Mouse (Mus musculus): ENCODE measurements around the gene Ldha. TPM values are rescaled to one million over a fixed set of nuclear protein-coding genes. Genes with fewer than 3 reads are reported as not detected.
"Not testable (repeated sequence)": the region's sequence is repeated elsewhere in the genome, so short reads cannot be mapped to it uniquely, and the experiment has no call there.

Ldha gene
- polyA plus RNA-seq (2015; fragmentation: Nextera tagmentation; extraction: Ambion mirVana), result 2,723 and 3,293 TPM in 2 replicates

DNA sequence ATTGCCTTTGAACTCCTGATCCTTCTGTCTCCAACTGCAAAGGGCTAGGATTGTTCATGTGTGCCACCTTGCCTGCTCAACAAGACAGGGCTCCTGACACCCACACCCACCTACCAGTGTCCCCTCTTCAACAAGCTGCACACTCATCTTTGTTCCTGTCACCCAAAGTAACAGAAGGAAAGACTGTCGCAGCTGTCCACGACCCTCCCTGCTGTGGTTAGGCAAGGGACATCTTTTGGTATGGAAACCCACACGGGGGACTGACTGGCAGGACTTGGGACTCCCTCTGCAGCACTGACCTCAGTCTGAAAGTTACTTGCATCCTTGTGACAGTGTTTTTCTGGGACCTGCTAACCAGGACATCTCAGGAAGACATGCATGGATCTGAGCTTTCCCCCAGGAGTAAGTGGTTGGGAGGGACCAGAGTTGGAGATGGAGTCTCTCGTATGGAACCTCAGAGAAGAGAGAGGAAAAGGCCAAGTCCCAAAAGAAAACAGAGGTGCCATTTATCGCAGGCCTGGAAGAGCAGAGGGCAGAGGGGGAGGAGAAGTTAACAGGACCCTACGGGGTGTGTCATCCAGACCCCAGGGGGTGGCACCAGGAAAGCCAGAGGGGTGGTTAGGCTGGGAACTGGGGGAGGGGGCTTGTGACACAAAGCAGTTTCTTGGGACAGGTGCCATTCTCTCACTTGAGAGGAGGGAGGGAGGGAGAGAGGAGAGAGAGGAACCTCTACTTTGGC is at the start of gene Ldha:
TSS of gene Ldha (plus strand) at position 689 of the 739 bp plus-strand sequence.
- WGBS, result 34% methylated on average over 6 of the region's 6 CpGs
- Histone ChIP-seq H3K4me3 (no peak within 1 kb of the TSS), H3K9ac (no peak within 1 kb of the TSS), H3K9me3 (no peaks in the 10 kb centered on the region), H3K4me1 (peaks cover 49% of the 10 kb centered on the region), H3K4me2 (no peak within 1 kb of the TSS), H3K27ac (replicated peaks) (no peak within 1 kb of the TSS), H3K27me3 (replicated peaks) (0 out of 2 replicates have a peak, but pooled peaks cover 6% of the 10 kb centered on the region), H3K36me3 (no peaks in the 10 kb centered on the region)
- no peak for ATAC-seq (ENCODE audit: extremely low read depth, insufficient number of reproducible peaks, low FRiP score, low TSS enrichment)

DNA sequence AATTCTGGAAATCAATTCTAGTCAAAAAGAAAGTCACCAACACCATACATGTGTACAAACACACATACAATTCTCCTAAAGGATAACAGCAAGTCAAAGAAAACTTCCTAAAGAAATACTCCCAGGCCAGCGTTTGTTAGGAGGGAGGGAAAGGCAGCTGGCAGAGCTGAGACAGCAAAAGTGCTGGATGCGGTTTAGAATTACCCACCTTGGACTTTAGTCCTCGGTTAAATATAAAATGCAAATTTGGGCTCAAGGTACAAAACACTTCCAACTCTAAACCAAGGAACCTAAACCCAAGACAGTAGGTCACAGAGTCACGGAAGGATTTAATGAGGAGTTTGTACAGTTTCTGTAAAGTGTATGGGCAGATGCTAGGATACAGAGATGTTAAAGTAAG is 47.4 kb upstream of the Ldha start:
- no peak overlapping the region for H3K27ac ChIP-seq (replicated peaks)
- H3K9me3 ChIP-seq, result no peaks in the 10 kb centered on the region
- no peak for ATAC-seq (ENCODE audit: extremely low read depth, insufficient number of reproducible peaks, low FRiP score, low TSS enrichment)
- no peak overlapping the region for H3K4me3 ChIP-seq
- H3K27me3 ChIP-seq (replicated peaks), result no peaks in the 10 kb centered on the region
- H3K4me1 ChIP-seq, result peaks cover 20% of the 10 kb centered on the region
- no peak overlapping the region for H3K9ac ChIP-seq
- 80% methylated on average over 4 of the region's 4 CpGs for WGBS
- H3K36me3 ChIP-seq, result peaks cover 31% of the 10 kb centered on the region
- no peak overlapping the region for H3K4me2 ChIP-seq

DNA sequence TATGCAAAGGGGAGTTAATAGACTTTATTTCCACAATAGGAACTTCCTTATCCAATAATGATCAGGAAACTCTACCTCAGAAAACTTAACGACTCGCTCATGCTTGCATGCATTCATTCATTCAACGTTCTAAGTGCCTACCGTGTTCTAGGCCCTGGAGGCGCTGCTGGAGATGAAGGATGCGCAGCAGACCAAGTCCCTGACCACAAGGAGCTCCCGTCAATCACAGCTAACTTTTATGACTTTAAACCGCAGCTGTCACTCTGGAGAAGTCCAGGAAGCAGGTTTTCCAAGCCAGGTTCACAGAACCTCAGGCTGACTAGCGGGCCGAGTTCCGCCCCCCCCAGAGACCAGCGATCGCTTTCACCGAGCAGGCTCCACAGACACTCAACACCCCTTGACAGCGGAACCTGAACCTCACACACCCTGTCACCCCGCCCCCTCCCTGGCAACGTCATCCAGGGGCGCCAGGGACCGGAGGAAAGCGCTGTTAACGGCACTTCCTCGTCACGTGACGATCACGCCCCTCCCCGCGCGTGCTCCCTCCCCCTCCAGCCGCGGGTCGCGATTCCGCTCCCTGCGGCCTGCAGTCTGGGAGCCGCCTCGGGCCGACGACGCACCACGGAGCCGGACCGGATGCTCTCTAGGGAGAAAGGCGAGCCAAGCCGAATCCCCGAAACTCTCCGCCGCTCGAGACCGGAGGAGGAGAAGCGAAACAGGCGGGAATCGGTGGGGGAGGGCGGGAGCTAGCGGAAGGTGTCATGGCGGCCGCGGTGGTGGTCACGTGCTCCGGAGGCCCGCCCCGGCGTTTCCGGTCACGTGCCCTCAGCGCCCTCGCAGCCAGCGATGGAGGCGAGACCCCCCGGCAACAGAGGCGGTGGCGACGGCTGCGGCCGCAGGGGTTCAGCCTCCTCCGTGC is 45.7 kb upstream of the Ldha start, which contains the start of the genes Hps5 and Gtf2h1:
TSS of gene Hps5 (minus strand) at position 778 of the 919 bp plus-strand sequence.
TSS of gene Gtf2h1 (plus strand) at position 817 of the 919 bp plus-strand sequence.
- H3K9ac ChIP-seq, result peak within 1 kb of the TSS; percentile 97
- H3K4me1 ChIP-seq, result peaks cover 20% of the 10 kb centered on the region
- peak within 1 kb of the TSS; percentile 97 for H3K4me3 ChIP-seq
- no peaks in the 10 kb centered on the region for H3K9me3 ChIP-seq
- ATAC-seq (ENCODE audit: extremely low read depth, insufficient number of reproducible peaks, low FRiP score, low TSS enrichment), result peak; percentile 98
- H3K4me2 ChIP-seq, result peak within 1 kb of the TSS; percentile 99
- peaks cover 30% of the 10 kb centered on the region for H3K36me3 ChIP-seq
- H3K27ac ChIP-seq (replicated peaks), result peak within 1 kb of the TSS; percentile 87
- WGBS, result under 1% methylated on average over 74 of the region's 75 CpGs
- no peaks in the 10 kb centered on the region for H3K27me3 ChIP-seq (replicated peaks)

DNA sequence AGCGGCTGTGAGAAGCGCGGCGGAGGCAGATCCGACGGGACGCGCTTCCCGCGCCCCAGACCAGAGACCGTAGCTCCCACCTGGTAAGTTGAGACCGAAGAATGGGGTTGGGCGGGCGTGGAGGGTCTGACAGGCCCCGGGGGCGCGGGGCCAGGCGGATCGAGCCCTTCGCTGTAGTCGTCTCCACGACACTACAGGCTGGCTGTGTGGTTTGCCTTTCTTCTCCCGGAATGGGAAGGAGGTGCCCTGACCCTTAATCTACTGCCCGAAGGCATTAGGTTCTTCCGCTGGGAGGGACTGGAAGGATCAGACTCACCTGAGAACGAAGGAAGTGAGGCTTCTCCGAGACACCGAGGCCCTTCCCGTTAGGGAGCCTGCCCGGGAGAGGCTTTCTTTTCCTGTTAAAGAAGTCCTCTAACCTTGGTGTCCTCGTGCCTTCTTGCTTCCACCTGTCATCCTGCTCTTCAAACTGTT is 45.0 kb upstream of the Ldha start:
- peak overlapping the region; percentile 97 for H3K4me3 ChIP-seq
- no peak; the same call in 1 of the 2 replicates for ATAC-seq (ENCODE audit: extremely low read depth, insufficient number of reproducible peaks, low FRiP score, low TSS enrichment)
- H3K36me3 ChIP-seq, result peaks cover 32% of the 10 kb centered on the region
- no peaks in the 10 kb centered on the region for H3K27me3 ChIP-seq (replicated peaks)
- peak overlapping the region; percentile 97 for H3K9ac ChIP-seq
- H3K9me3 ChIP-seq, result no peaks in the 10 kb centered on the region
- peak overlapping the region; percentile 99 for H3K4me2 ChIP-seq
- 0% methylated on average over 29 of the region's 31 CpGs for WGBS
- H3K4me1 ChIP-seq, result peaks cover 20% of the 10 kb centered on the region
- H3K27ac ChIP-seq (replicated peaks), result peak overlapping the region; percentile 87

DNA sequence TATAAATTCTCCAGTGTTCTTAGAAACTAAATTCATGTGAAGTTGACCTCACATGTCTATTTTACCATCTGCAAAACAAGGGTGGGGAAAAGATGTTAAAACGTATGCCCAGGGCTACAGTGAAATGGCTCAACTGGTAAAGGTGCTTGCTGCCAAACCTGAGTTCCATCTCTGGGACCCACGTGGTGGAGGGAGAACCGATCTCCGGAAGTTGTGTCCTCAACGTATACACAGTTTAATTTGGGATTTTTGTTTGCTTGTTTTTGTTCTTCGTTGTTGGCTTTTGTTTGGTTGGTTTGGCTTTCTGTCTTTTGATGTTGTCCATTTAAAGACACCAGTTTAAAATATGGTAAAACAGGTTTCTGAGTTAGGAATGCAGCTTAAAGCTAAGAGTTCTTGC is 44.5 kb upstream of the Ldha start:
- WGBS, result 55% methylated on average over 6 of the region's 6 CpGs

DNA sequence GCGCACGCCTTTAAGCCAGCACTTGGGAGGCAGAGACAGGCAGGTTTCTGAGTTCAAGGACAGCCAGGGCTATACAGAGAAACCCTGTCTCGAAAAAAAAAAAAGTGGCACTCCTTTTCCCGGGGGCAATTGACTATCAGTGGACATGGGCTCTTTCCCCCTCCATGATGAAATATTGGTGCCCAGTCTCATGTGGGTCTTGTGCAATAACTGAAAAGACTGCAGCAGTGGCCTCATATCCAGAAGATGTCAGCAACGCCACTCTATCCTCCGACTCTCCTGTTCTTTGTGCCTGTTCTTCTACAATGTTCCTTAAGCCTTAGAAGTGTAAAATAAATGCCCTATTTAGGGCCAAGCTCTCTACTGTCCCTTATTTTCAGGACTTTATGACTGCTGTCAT is 30.9 kb upstream of the Ldha start:
- no peak for ATAC-seq (ENCODE audit: extremely low read depth, insufficient number of reproducible peaks, low FRiP score, low TSS enrichment)

More for the DNA sequence above, 44.5 kb upstream of the Ldha start:
- Histone ChIP-seq H3K36me3 (peaks cover 37% of the 10 kb centered on the region), H3K9ac (peak overlapping the region; percentile 97), H3K27me3 (replicated peaks) (no peaks in the 10 kb centered on the region), H3K4me2 (peak overlapping the region; percentile 99), H3K9me3 (no peaks in the 10 kb centered on the region), H3K4me1 (peaks cover 20% of the 10 kb centered on the region), H3K4me3 (peak overlapping the region; percentile 97), H3K27ac (replicated peaks) (no peak overlapping the region)
- ATAC-seq (ENCODE audit: extremely low read depth, insufficient number of reproducible peaks, low FRiP score, low TSS enrichment), result no peak

DNA sequence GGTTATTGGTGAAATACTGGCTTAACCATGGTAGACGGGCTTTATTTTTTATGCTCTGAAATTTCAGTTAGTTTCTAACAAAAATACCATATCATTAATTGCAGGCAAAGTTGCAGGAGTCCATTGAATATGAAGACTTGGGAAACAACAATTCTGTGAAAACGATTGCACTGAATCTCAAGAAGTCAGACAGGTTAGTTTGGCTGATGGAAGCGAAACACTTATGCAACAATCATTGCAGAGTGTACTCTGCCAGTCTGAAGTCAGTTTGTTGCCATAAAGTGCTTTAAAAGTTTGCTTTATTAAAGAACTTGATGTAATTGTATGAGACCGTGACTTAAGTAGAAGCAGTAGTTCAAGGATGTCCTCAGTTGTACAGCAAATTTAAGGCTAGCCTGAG is 27.3 kb upstream of the Ldha start:
- no peaks in the 10 kb centered on the region for H3K9me3 ChIP-seq
- H3K27ac ChIP-seq (replicated peaks), result no peak overlapping the region
- no peaks in the 10 kb centered on the region for H3K27me3 ChIP-seq (replicated peaks)
- H3K4me1 ChIP-seq, result no peaks in the 10 kb centered on the region
- H3K9ac ChIP-seq, result no peak overlapping the region
- no peak overlapping the region for H3K4me3 ChIP-seq
- WGBS, result 85% methylated on average over 4 of the region's 4 CpGs
- no peak for ATAC-seq (ENCODE audit: extremely low read depth, insufficient number of reproducible peaks, low FRiP score, low TSS enrichment)
- H3K4me2 ChIP-seq, result no peak overlapping the region
- H3K36me3 ChIP-seq, result peaks cover 94% of the 10 kb centered on the region

More for the DNA sequence above, 30.9 kb upstream of the Ldha start:
- Histone ChIP-seq H3K27me3 (replicated peaks) (no peaks in the 10 kb centered on the region), H3K4me2 (no peak overlapping the region), H3K36me3 (peaks cover 90% of the 10 kb centered on the region), H3K4me3 (no peak overlapping the region), H3K27ac (replicated peaks) (no peak overlapping the region), H3K9me3 (no peaks in the 10 kb centered on the region), H3K4me1 (no peaks in the 10 kb centered on the region), H3K9ac (no peak overlapping the region)
- WGBS, result 91% methylated on average over 6 of the region's 6 CpGs

DNA sequence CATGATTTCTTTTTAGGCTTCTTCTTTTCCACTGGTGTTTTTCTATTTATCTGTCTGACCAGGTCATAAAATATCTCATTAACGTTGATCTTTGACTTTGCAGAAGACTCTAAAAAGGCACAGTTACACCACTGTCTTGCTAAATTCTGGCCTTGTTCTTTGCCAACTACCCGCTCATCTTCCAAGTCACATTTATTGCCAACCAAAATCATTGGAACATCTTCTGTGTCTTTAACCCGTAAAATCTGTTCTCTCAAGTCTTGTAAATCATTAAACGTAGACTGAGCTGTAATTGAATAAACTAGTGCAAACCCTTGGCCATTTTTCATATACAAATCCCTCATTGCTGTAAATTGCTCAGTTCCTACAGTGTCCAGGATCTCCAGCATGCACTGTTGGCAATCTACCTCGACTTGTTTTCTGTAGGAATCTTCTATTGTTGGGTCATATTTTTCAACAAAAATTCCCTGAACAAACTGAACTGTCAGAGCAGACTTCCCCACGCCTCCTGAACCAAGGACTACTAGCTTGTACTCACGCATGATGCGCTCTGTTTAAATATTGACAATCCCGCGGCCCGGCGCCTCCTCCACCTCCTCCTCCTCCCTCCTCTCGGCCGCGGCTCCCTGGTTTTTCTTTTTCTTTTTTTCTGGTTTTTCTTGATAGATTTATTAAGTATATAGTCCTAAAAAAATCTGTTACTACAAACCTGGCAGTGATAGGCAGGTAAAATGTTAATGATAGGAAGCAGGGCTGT is 20.2 kb upstream of the Ldha start:
- H3K27ac ChIP-seq (replicated peaks); H3K4me2 ChIP-seq; H3K9ac ChIP-seq; H3K4me1 ChIP-seq; H3K4me3 ChIP-seq; H3K27me3 ChIP-seq (replicated peaks); ATAC-seq (ENCODE audit: extremely low read depth, insufficient number of reproducible peaks, low FRiP score, low TSS enrichment); H3K9me3 ChIP-seq: not testable (repeated sequence)
- WGBS, result 90% methylated on average over 15 of the region's 15 CpGs
- peaks cover 76% of the 10 kb centered on the region for H3K36me3 ChIP-seq

DNA sequence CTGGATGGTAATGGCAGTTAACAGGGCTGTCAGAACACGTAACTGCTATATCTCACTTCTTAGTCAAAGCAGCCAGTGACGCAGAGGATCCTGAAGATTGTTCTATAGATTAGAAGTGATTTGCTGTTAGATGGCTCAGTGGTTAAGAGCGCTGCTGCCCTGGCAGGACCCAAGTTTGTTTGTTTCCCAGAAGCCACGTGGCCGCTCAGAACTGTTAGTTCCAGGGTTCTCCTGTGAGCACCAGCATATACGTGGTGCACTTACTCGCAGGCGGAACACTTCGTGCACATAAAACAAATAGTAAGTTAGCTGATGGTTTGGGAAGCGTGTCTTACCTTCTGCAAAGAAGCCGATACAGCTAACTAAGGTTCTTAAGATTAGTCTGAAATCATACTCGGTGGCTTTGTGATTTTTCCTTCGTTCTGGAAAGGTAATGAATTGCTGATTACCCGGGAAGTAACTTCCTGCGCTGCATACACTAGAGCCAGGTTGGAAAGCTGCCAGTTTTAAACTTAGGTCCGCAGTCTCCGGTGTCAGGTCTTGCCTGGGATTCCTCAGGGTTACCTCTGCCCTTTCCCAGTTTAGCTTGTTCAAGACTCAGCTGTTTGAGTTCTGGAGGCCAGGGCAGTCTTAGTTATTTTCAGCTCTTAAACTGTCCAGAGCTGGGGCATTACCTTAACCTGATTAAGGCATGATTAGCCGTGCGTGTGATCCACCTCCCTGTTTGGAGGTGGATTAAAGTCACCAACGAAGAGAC is 14.1 kb upstream of the Ldha start:
- Histone ChIP-seq H3K36me3 (peaks cover 22% of the 10 kb centered on the region), H3K4me2 (peak overlapping the region; percentile 33), H3K4me3 (no peak overlapping the region), H3K4me1 (peaks cover 39% of the 10 kb centered on the region), H3K9ac (peak overlapping the region; percentile 62), H3K27ac (replicated peaks) (peak overlapping the region; percentile 69), H3K9me3 (no peaks in the 10 kb centered on the region), H3K27me3 (replicated peaks) (no peaks in the 10 kb centered on the region)
- no peak for ATAC-seq (ENCODE audit: extremely low read depth, insufficient number of reproducible peaks, low FRiP score, low TSS enrichment)
- 44% methylated on average over 20 of the region's 20 CpGs for WGBS

DNA sequence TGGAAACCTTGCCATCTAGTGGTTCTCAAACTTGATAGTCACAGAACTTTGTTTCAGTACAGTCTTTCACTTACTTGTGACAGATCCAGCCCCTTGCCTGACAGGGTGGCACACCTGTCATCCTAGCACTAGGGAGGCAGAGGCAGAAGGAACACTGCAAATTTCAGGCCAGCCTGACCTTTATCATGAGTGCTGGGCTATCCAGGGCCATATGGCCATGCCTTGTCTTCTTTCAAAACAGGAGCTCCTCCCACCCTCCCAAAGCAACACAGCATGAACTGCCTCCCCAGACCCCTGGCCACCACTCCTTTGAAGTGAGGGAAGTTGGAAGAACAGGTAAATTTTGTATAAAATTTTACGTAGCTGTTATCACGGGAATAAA is 13.5 kb upstream of the Ldha start:
- Histone ChIP-seq H3K4me1 (peaks cover 39% of the 10 kb centered on the region), H3K9ac (peak overlapping the region; percentile 62), H3K27me3 (replicated peaks) (no peaks in the 10 kb centered on the region), H3K36me3 (peaks cover 17% of the 10 kb centered on the region), H3K27ac (replicated peaks) (peak overlapping the region; percentile 69), H3K9me3 (no peaks in the 10 kb centered on the region), H3K4me3 (no peak overlapping the region), H3K4me2 (peak overlapping the region; percentile 33)
- no peak for ATAC-seq (ENCODE audit: extremely low read depth, insufficient number of reproducible peaks, low FRiP score, low TSS enrichment)
- 84% methylated on average over 2 of the region's 2 CpGs for WGBS
